Mouse (Mus musculus) heart, postnatal 0 days (tissue): ENCODE measurements around the gene Ei24.

Experiments used
- CTCF ChIP-seq: IDR thresholded peaks from 2 replicates; pipeline ENCODE4 v1.5.1; 2016; ENCODE audit warnings: antibody characterized with exemption, control low read depth, low read depth
- EP300 ChIP-seq: IDR thresholded peaks from 2 replicates; pipeline ENCODE4 v1.6.1; 2016; ENCODE audit warnings: antibody characterized with exemption, low read depth

DNA sequence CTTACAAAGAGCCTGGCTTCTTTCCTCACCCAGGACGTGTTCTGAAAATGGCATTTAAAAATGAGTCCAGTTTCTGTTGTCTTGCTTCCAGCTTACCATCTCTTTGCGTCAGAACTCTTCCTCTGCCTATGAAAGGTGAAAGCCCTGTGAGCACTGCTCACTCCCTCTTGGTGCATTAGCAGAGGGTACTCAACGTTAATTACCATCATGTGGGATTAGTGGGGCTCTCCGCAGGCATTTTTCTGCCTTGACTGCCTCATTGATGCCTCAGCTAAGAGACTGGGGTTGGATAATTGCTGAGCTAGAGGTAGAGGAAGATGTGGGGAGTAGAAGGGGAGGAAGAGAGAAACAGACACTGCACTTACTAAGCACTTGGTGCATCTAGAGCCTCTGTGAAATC lies 49.2 kb upstream of the Ei24 start:
- no peak for TF ChIP-seq CTCF
- TF ChIP-seq EP300: no peak
